Mouse (Mus musculus) liver, embryonic 16.5 days (tissue): ENCODE data around the gene Wipf3. TPM values are rescaled to one million over a fixed set of nuclear protein-coding genes. Genes with fewer than 3 reads are reported as not detected.

ENCODE experiments used
- ATAC-seq: fragments of 200-750 bp; cut with Nextera tagmentation; 2 replicates; pipeline ENCODE4 v1.8.0; 2017; ENCODE audit warnings: low read depth, mild to moderate bottlenecking, moderate number of reproducible peaks, moderate library complexity
- H3K27ac ChIP-seq: fragments of 300-500 bp; sonication (generic); 2 replicates; pipeline ENCODE4 v1.5.1; 2014; ENCODE audit warnings: mild to moderate bottlenecking, low read length
- H3K27me3 ChIP-seq: fragments of 300-500 bp; sonication (generic); 2 replicates; pipeline ENCODE4 v1.6.1; 2014; ENCODE audit warnings: low read depth, low read length, mixed read lengths; ENCODE audit not compliant: control insufficient read depth, insufficient read depth
- H3K36me3 ChIP-seq: fragments of 300-500 bp; sonication (generic); 2 replicates; pipeline ENCODE4 v1.6.1; 2014; ENCODE audit warnings: mild to moderate bottlenecking; ENCODE audit not compliant: control insufficient read depth, insufficient read depth
- H3K4me1 ChIP-seq: fragments of 300-500 bp; sonication (generic); 2 replicates; pipeline ENCODE4 v1.6.1; 2014; ENCODE audit warnings: low read depth, low read length, mixed read lengths; ENCODE audit not compliant: control insufficient read depth
- H3K4me2 ChIP-seq: fragments of 300-500 bp; sonication (generic); 2 replicates; pipeline ENCODE4 v1.6.1; 2014; ENCODE audit warnings: low read depth, low read length, mixed read lengths
- H3K4me3 ChIP-seq: fragments of 300-500 bp; sonication (generic); 2 replicates; pipeline ENCODE4 v1.5.1; 2014; ENCODE audit warnings: low read depth, mild to moderate bottlenecking, low read length
- H3K9ac ChIP-seq: fragments of 300-500 bp; sonication (generic); 2 replicates; pipeline ENCODE4 v1.6.1; 2014; ENCODE audit warnings: low read depth, low read length
- H3K9me3 ChIP-seq: fragments of 300-500 bp; sonication (generic); replicated peaks from 2 replicates; pipeline ENCODE4 v1.6.1; 2016; ENCODE audit warnings: low read length; ENCODE audit not compliant: control insufficient read depth
- WGBS: fragments of 180-500 bp; shearing (Covaris S2); extraction: QIAGEN DNeasy Blood & Tissue Kit; methylation state at CpG from one replicate; pipeline ENCODE4 v1.1.7; 2014; ENCODE audit not compliant: insufficient replicate concordance; 5-methylcytosine and 5-hydroxymethylcytosine counted together
- polyA plus RNA-seq: library from polyadenylated mRNA; unstranded; fragments of >200 nt; fragmentation: Nextera tagmentation; extraction: Ambion mirVana; gene quantifications from 2 replicates; pipeline ENCODE4 v1.2.1, GENCODE M21; 2015

Wipf3 gene
- polyA plus RNA-seq, 1 experiment from 2014 or later = 0.12 TPM

DNA sequence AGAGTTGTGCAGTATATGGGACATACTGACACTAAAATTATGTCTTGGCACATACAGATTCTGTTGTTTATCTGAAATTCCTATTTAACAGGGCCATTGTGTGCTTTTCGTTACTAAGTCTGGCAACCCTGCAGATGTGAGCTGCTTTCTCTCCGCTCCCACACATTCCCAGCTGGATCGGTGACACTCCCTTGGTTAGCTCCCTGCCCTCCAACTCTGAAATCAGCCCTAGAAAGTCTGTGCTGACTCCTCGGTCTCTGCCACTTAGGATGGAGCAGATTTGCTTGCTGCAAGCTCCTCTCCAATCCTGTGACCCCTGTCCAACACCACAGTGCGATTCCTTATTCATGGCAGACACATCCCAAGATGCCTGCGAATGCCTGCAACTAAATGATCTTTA lies 35.5 kb upstream of the Wipf3 start:
- H3K27me3 ChIP-seq = no peaks in the 10 kb centered on the region
- 61% methylated on average over 6 of the region's 6 CpGs for WGBS

DNA sequence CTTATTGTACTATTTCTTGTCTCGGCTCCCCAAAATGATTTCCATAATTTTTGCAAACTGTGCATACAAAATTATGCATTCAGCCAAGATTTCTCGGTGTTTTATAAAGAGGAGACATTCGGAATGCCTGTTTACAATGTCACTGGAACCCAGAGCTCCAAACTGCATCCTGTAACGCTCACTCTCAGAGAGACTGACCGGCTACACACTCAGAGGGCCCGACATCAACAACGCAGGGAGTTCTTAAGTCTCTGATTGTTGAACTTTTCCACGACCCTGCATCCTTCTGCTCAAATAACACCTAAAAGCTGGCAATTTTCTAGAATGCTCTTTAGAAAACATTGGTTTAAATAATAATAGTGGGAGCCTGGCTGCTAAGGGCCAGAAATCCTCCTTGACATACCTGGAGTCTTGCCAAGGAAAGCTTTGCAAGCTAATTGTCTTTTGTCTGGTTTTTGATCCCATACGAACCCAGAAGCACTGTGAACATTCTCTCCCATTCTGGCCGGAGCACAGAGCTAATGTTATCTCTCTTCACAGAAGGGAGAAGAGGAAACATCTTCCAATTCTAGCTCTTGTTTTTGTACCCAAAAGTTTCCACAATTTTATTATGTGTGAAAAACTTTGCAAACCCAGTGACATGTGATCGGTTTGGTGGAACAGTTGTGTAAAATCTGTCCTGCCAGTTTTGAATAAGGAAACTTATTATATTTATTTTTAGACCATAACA lies 30.0 kb upstream of the Wipf3 start:
- no peaks in the 10 kb centered on the region for H3K9me3 ChIP-seq
- whole genome bisulfite sequencing = 41% methylated on average over 11 of the region's 11 CpGs
- H3K4me2 ChIP-seq = no peak overlapping the region
- no peak overlapping the region for H3K4me3 ChIP-seq
- no peak overlapping the region for H3K27ac ChIP-seq
- H3K9ac ChIP-seq = no peak overlapping the region
- H3K27me3 ChIP-seq = no peaks in the 10 kb centered on the region
- ATAC-seq = no peak
- no peaks in the 10 kb centered on the region for H3K36me3 ChIP-seq
- H3K4me1 ChIP-seq = no peaks in the 10 kb centered on the region

More for the DNA sequence above, 35.5 kb upstream of the Wipf3 start:
- H3K4me2 ChIP-seq = no peak overlapping the region
- no peak for ATAC-seq
- no peaks in the 10 kb centered on the region for H3K36me3 ChIP-seq
- no peaks in the 10 kb centered on the region for H3K4me1 ChIP-seq
- H3K27ac ChIP-seq = no peak overlapping the region
- no peak overlapping the region for H3K4me3 ChIP-seq
- H3K9ac ChIP-seq = no peak overlapping the region
- no peaks in the 10 kb centered on the region for H3K9me3 ChIP-seq

DNA sequence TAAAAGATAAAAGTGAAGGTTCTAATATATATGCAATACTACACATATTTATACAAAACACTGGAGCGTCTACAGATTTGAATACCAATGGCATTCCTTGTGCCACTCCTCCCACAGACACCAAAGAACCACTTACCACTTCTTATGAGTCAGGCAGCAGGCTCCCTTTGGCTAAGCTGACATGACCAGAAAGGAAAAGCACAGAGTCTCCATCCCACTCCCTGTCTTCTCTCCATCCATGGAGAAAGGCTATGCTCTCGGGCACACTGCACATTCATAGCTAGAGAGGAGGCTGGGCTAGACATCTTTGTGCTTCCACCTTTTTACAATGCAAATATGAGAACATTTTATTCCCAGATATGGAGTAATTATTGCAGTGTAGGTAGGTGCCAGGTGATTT lies 27.9 kb upstream of the Wipf3 start:
- H3K4me3 ChIP-seq = no peak overlapping the region
- no peak overlapping the region for H3K27ac ChIP-seq
- ATAC-seq = no peak
- WGBS = 60% methylated on average over 2 of the region's 2 CpGs
- no peak overlapping the region for H3K9ac ChIP-seq
- H3K4me2 ChIP-seq = no peak overlapping the region
- no peaks in the 10 kb centered on the region for H3K36me3 ChIP-seq
- no peaks in the 10 kb centered on the region for H3K27me3 ChIP-seq
- no peaks in the 10 kb centered on the region for H3K4me1 ChIP-seq
- H3K9me3 ChIP-seq = no peaks in the 10 kb centered on the region

DNA sequence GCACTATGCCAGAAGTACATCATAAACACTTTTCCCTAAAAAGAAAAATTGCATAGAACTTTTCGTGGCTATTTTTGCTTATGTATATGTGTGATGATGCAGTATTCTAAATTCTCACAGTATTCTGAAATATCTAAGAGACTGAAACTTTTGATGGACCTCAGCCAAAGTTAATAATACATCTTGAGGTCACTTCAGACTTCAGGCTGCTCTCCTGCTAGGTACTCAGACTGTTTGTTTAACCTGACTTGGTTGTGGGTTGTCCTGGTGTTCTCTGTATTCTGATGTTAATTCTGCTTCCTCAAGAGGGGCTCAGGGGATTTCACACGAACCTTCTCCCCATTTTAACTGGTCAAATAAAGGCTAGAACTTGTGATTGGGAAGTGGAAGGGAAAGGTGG lies 24.5 kb upstream of the Wipf3 start:
- Histone ChIP-seq H3K36me3 (no peaks in the 10 kb centered on the region), H3K4me2 (no peak overlapping the region), H3K9me3 (no peaks in the 10 kb centered on the region), H3K27ac (no peak overlapping the region), H3K4me1 (no peaks in the 10 kb centered on the region), H3K9ac (no peak overlapping the region), H3K27me3 (no peaks in the 10 kb centered on the region), H3K4me3 (no peak overlapping the region)
- ATAC-seq = no peak
- WGBS = 33% methylated on average over 2 of the region's 2 CpGs

DNA sequence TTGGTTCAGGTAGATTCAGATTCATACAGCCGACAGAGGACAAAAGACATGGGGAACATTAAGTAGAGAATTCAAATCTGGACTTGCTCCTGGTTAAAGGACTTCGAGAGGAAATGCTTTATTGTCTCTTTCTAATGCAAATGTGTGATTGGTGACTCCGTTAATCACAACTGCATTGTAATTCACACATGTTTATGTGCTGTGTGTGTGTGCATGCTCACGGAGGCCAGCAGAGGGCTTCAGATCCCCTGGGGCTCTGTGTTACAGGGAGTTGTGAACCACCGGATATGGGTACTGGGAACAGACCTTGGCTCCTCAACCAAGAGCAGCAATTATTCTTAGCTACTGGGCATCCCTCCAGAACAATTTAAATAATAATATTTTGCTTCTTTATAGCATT lies 23.3 kb upstream of the Wipf3 start:
- 68% methylated on average over 5 of the region's 5 CpGs for WGBS
- Histone ChIP-seq H3K4me1 (no peaks in the 10 kb centered on the region), H3K36me3 (no peaks in the 10 kb centered on the region), H3K4me3 (no peak overlapping the region), H3K9ac (no peak overlapping the region), H3K27ac (no peak overlapping the region), H3K4me2 (no peak overlapping the region), H3K9me3 (no peaks in the 10 kb centered on the region), H3K27me3 (no peaks in the 10 kb centered on the region)
- ATAC-seq = no peak

DNA sequence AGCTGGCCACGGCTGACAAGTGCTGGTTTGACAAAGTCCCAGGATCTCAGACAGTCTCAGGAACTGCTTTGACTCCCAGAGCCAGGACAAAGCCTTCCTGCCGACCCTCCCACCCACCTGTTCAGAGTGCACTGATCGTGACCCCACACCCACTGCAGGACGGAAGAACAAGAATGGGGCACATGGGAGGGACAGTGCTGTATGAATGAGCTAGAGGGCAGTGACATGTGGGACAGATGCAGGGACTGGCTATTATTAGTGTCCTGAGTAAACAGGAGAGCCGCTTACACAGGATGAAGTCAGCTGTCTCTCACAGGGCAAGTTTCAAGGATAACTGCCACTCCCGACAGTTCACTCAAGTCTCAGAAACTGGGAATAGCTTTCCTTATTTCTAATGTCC lies 20.1 kb upstream of the Wipf3 start:
- peak; percentile 47; the same call in 1 of the 2 replicates for ATAC-seq
- H3K9me3 ChIP-seq = no peaks in the 10 kb centered on the region
- H3K9ac ChIP-seq = no peak overlapping the region
- WGBS = 45% methylated on average over 6 of the region's 6 CpGs
- H3K27me3 ChIP-seq = no peaks in the 10 kb centered on the region
- no peak overlapping the region for H3K4me2 ChIP-seq
- no peaks in the 10 kb centered on the region for H3K36me3 ChIP-seq
- H3K4me1 ChIP-seq = no peaks in the 10 kb centered on the region
- H3K27ac ChIP-seq = no peak overlapping the region
- H3K4me3 ChIP-seq = no peak overlapping the region

DNA sequence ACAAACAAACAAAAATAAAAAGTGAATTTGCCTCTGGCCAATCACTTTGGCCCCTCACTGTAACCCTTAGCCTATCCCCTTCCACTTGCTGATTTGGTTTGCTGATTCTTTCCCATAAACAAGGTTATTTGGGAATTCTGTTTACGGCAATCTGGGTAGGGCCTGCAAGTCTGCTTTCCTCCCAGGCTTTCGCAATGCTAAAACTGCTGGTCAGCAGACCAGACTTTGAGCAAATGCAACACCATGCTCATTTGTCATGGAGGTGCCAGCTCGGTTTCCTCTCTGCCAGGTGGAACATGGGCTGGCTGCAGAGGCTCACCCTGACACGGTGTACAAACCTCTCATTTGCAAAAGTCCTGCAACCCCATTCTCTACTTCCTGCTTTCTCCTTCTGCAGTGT lies 19.0 kb upstream of the Wipf3 start:
- Histone ChIP-seq H3K27ac (no peak overlapping the region), H3K9me3 (no peaks in the 10 kb centered on the region), H3K4me3 (no peak overlapping the region), H3K9ac (no peak overlapping the region), H3K36me3 (no peaks in the 10 kb centered on the region), H3K27me3 (no peaks in the 10 kb centered on the region), H3K4me1 (no peaks in the 10 kb centered on the region), H3K4me2 (no peak overlapping the region)
- 39% methylated on average over 4 of the region's 4 CpGs for WGBS
- ATAC-seq = no peak

DNA sequence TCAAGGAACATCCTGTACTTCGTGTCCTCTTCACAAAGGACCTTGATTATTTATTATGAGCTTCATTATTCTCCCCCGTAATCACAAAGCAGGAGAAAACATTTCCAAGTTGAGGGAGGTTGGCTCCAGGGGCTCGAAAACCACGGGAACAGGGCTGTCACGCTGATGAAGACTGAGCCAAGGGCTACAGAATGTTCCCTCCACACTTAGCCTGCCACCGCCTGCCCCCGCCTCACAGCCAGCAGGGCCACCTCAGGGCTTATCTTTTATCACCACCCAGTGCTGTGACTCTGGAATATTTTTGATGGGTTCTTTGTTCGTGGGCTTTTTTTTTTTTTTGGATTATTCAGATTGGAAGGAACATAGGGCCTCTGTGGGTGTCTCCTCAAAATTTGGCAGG lies 17.8 kb upstream of the Wipf3 start:
- Histone ChIP-seq H3K4me3 (no peak overlapping the region), H3K4me1 (no peaks in the 10 kb centered on the region), H3K27me3 (no peaks in the 10 kb centered on the region), H3K27ac (no peak overlapping the region), H3K36me3 (no peaks in the 10 kb centered on the region), H3K9me3 (no peaks in the 10 kb centered on the region), H3K9ac (no peak overlapping the region), H3K4me2 (no peak overlapping the region)
- 44% methylated on average over 8 of the region's 8 CpGs for WGBS
- no peak for ATAC-seq

DNA sequence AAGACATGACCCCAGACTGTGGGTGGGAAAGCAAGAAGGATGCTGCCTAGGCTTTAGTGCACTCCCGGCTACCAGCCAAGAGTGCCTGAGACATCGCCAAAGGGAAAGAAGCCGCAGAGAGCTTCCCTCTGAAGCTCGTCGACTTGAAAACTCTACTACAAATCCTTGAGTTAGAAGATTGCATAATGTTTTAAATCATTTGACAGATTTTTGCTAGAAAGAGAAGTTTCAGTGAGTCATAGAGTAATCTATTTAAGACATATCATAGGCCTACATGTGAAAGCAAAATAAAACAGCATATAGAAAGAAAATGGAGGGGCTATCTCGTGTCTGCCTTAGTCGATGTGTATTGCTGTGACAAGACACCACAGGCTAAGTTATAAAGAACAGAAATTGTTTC lies 16.5 kb upstream of the Wipf3 start:
- no peak for ATAC-seq
- Histone ChIP-seq H3K27ac (no peak overlapping the region), H3K4me1 (no peaks in the 10 kb centered on the region), H3K9me3 (no peaks in the 10 kb centered on the region), H3K9ac (no peak overlapping the region), H3K4me2 (no peak overlapping the region), H3K36me3 (no peaks in the 10 kb centered on the region), H3K27me3 (no peaks in the 10 kb centered on the region), H3K4me3 (no peak overlapping the region)
- 66% methylated on average over 7 of the region's 7 CpGs for WGBS
